ENCODE assay signal across 18 mouse cellular contexts in genomic region chr13:97402164-97402761, GRCm38 (mm10).
DNase-seq lines count a peak whose midpoint lies in the region; ATAC-seq and TF ChIP-seq lines count a peak whose summit lies in the region.
"Had no signal": no experiment of that assay in that cellular context is flagged by ENCODE, and none has a peak within 500 bp of the region (broad histone marks: within the 10 kb centered on the region; RNA-seq: fewer than 3 reads in every experiment).

No protein-coding gene starts in this region.

- no peak overlapping the region for H3K27ac ChIP-seq in forebrain, embryonic 13.5 days
- H3K27ac ChIP-seq in forebrain, embryonic 11.5 days (ENCODE audit: low read depth, low read length): no peak overlapping the region
- H3K27ac ChIP-seq in intestine, embryonic 14.5 days (ENCODE audit: low read depth): no peak overlapping the region
- no peak overlapping the region for H3K27ac ChIP-seq in intestine, embryonic 15.5 days
- no peak overlapping the region for H3K27ac ChIP-seq in midbrain, embryonic 15.5 days
- H3K27ac ChIP-seq in midbrain, postnatal 0 days (ENCODE audit: low read depth, low read length): no peak overlapping the region
- H3K27ac ChIP-seq: embryonic facial prominence, embryonic 12.5 days; heart, embryonic 15.5 days; hindbrain, embryonic 15.5 days had no signal

- ATAC-seq in forebrain, embryonic 13.5 days: peak; percentile 77
- no peak for ATAC-seq in forebrain, embryonic 11.5 days (replicated peaks; ENCODE audit: low FRiP score)
- ATAC-seq in intestine, embryonic 14.5 days (replicated peaks; ENCODE audit: low FRiP score, low TSS enrichment, low read depth): no peak
- no peak for ATAC-seq in intestine, embryonic 15.5 days
- 0 out of 2 replicates have a peak, but pooled peaks have one; percentile 35 for ATAC-seq in midbrain, embryonic 15.5 days (replicated peaks)
- no peak for ATAC-seq in midbrain, postnatal 0 days (ENCODE audit: low FRiP score)
- no peak for ATAC-seq in megakaryocyte-erythroid progenitor cell, adult 5-6 weeks (replicated peaks; ENCODE audit: low FRiP score, low TSS enrichment, poor library complexity, severe bottlenecking)

- peaks cover 23% of the 10 kb centered on the region for H3K4me1 ChIP-seq in forebrain, embryonic 13.5 days
- no peaks in the 10 kb centered on the region for H3K4me1 ChIP-seq in forebrain, embryonic 11.5 days (replicated peaks; ENCODE audit: control insufficient read depth, insufficient read depth, low read length)
- no peaks in the 10 kb centered on the region for H3K4me1 ChIP-seq in intestine, embryonic 14.5 days (replicated peaks; ENCODE audit: control insufficient read depth, insufficient read depth, low read length)
- no peaks in the 10 kb centered on the region for H3K4me1 ChIP-seq in intestine, embryonic 15.5 days (replicated peaks)
- peaks cover 17% of the 10 kb centered on the region for H3K4me1 ChIP-seq in midbrain, embryonic 15.5 days
- no peaks in the 10 kb centered on the region for H3K4me1 ChIP-seq in midbrain, postnatal 0 days (ENCODE audit: insufficient read depth, low read length)
- H3K4me1 ChIP-seq: heart, embryonic 15.5 days had no signal

- H3K4me2 ChIP-seq in forebrain, embryonic 13.5 days: no peak overlapping the region
- H3K4me2 ChIP-seq in forebrain, embryonic 11.5 days (ENCODE audit: low read depth, low read length, severe bottlenecking): no peak overlapping the region
- H3K4me2 ChIP-seq in intestine, embryonic 14.5 days (ENCODE audit: low read length): no peak overlapping the region
- no peak overlapping the region for H3K4me2 ChIP-seq in intestine, embryonic 15.5 days (replicated peaks)
- no peak overlapping the region for H3K4me2 ChIP-seq in midbrain, embryonic 15.5 days
- H3K4me2 ChIP-seq in midbrain, postnatal 0 days (ENCODE audit: low read depth, low read length, poor library complexity, severe bottlenecking): no peak overlapping the region
- H3K4me2 ChIP-seq: embryonic facial prominence, embryonic 12.5 days; heart, embryonic 11.5 days; heart, embryonic 15.5 days; hindbrain, embryonic 15.5 days had no signal

- no peak for TF ChIP-seq CTCF in midbrain, postnatal 0 days (IDR thresholded peaks at IDR 0.05)

- H3K36me3 ChIP-seq in forebrain, embryonic 13.5 days (ENCODE audit: poor library complexity, severe bottlenecking): no peaks in the 10 kb centered on the region
- H3K36me3 ChIP-seq in forebrain, embryonic 11.5 days (ENCODE audit: control insufficient read depth, insufficient read depth, low read length): no peaks in the 10 kb centered on the region
- no peaks in the 10 kb centered on the region for H3K36me3 ChIP-seq in intestine, embryonic 14.5 days (ENCODE audit: control insufficient read depth, insufficient read depth, low read length)
- H3K36me3 ChIP-seq in intestine, embryonic 15.5 days: no peaks in the 10 kb centered on the region
- no peaks in the 10 kb centered on the region for H3K36me3 ChIP-seq in midbrain, embryonic 15.5 days (replicated peaks)
- no peaks in the 10 kb centered on the region for H3K36me3 ChIP-seq in midbrain, postnatal 0 days (ENCODE audit: insufficient read depth, low read length)
- H3K36me3 ChIP-seq: embryonic facial prominence, embryonic 12.5 days; heart, embryonic 15.5 days; hindbrain, embryonic 15.5 days had no signal

- no peaks in the 10 kb centered on the region for H3K27me3 ChIP-seq in forebrain, embryonic 13.5 days
- no peaks in the 10 kb centered on the region for H3K27me3 ChIP-seq in forebrain, embryonic 11.5 days (ENCODE audit: control insufficient read depth, insufficient read depth, low read length)
- H3K27me3 ChIP-seq in intestine, embryonic 14.5 days (replicated peaks; ENCODE audit: control insufficient read depth, insufficient read depth, low read length): no peaks in the 10 kb centered on the region
- no peaks in the 10 kb centered on the region for H3K27me3 ChIP-seq in intestine, embryonic 15.5 days (replicated peaks)
- H3K27me3 ChIP-seq in midbrain, embryonic 15.5 days (replicated peaks): no peaks in the 10 kb centered on the region
- H3K27me3 ChIP-seq in midbrain, postnatal 0 days (ENCODE audit: insufficient read depth, low read length): no peaks in the 10 kb centered on the region
- H3K27me3 ChIP-seq: embryonic facial prominence, embryonic 12.5 days; hindbrain, embryonic 15.5 days had no signal

- no peaks in the 10 kb centered on the region for H3K9me3 ChIP-seq in forebrain, embryonic 13.5 days (replicated peaks)
- no peaks in the 10 kb centered on the region for H3K9me3 ChIP-seq in forebrain, embryonic 11.5 days (ENCODE audit: control insufficient read depth, low read length)
- no peaks in the 10 kb centered on the region for H3K9me3 ChIP-seq in intestine, embryonic 14.5 days (ENCODE audit: control insufficient read depth, low read length)
- no peaks in the 10 kb centered on the region for H3K9me3 ChIP-seq in intestine, embryonic 15.5 days
- H3K9me3 ChIP-seq in midbrain, embryonic 15.5 days: no peaks in the 10 kb centered on the region
- H3K9me3 ChIP-seq in midbrain, postnatal 0 days (ENCODE audit: low read length): no peaks in the 10 kb centered on the region
- H3K9me3 ChIP-seq: embryonic facial prominence, embryonic 12.5 days; heart, embryonic 15.5 days; hindbrain, embryonic 15.5 days had no signal

- H3K4me3 ChIP-seq in forebrain, embryonic 13.5 days: no peak overlapping the region
- no peak overlapping the region for H3K4me3 ChIP-seq in forebrain, embryonic 11.5 days (ENCODE audit: low read depth, low read length)
- H3K4me3 ChIP-seq in intestine, embryonic 14.5 days (ENCODE audit: low read depth, low read length): no peak overlapping the region
- no peak overlapping the region for H3K4me3 ChIP-seq in intestine, embryonic 15.5 days (replicated peaks)
- H3K4me3 ChIP-seq in midbrain, embryonic 15.5 days: no peak overlapping the region
- H3K4me3 ChIP-seq in midbrain, postnatal 0 days (ENCODE audit: low read depth, low read length): no peak overlapping the region
- H3K4me3 ChIP-seq: embryonic facial prominence, embryonic 12.5 days; heart, embryonic 15.5 days; hindbrain, embryonic 15.5 days had no signal

- H3K9ac ChIP-seq in forebrain, embryonic 13.5 days: no peak overlapping the region
- H3K9ac ChIP-seq in forebrain, embryonic 11.5 days (ENCODE audit: low read length): no peak overlapping the region
- H3K9ac ChIP-seq in intestine, embryonic 14.5 days (ENCODE audit: low read length): no peak overlapping the region
- H3K9ac ChIP-seq in intestine, embryonic 15.5 days: no peak overlapping the region
- no peak overlapping the region for H3K9ac ChIP-seq in midbrain, embryonic 15.5 days
- no peak overlapping the region for H3K9ac ChIP-seq in midbrain, postnatal 0 days (replicated peaks; ENCODE audit: low read length, poor library complexity, severe bottlenecking)
- H3K9ac ChIP-seq: embryonic facial prominence, embryonic 12.5 days; heart, embryonic 15.5 days; hindbrain, embryonic 15.5 days had no signal

- WGBS in forebrain, embryonic 13.5 days: 31% methylated on average over 10 of the region's 10 CpGs
- WGBS in forebrain, embryonic 11.5 days: 73% methylated on average over 10 of the region's 10 CpGs
- WGBS in intestine, embryonic 14.5 days: 86% methylated on average over 10 of the region's 10 CpGs
- WGBS in intestine, embryonic 15.5 days: 89% methylated on average over 10 of the region's 10 CpGs
- WGBS in midbrain, embryonic 15.5 days: 32% methylated on average over 10 of the region's 10 CpGs
- 38% methylated on average over 10 of the region's 10 CpGs for WGBS in midbrain, postnatal 0 days

- no peak for DNase-seq in forebrain, embryonic 11.5 days (ENCODE audit: low spot score)
- DNase-seq in intestine, embryonic 14.5 days (ENCODE audit: low spot score): peak; percentile 21
- no peak for DNase-seq in midbrain, postnatal 0 days (ENCODE audit: low spot score)
- DNase-seq: adrenal gland, postnatal 10 days; cerebellum, adult 11-12 months; cerebellum, adult 9-10 months; cerebellum, postnatal 25 days; gastrocnemius, postnatal 36 days; heart, adult 18-20 months; heart, postnatal 36 days had no signal

Comparison
In these comparisons a context has a peak if more than half of its experiments do, and no peak if none do; other contexts are left out.
1. ATAC-seq: peak in forebrain, embryonic 13.5 days (single experiment) and midbrain, embryonic 15.5 days (single experiment); none in forebrain, embryonic 11.5 days (single experiment), intestine, embryonic 14.5 days (single experiment), intestine, embryonic 15.5 days (single experiment), midbrain, postnatal 0 days (single experiment) and megakaryocyte-erythroid progenitor cell, adult 5-6 weeks (single experiment).